Mouse (Mus musculus) hindbrain, embryonic 11.5 days (tissue): Measurements from ENCODE around the gene Prss16. TPM values are rescaled to one million over a fixed set of nuclear protein-coding genes. Genes with fewer than 3 reads are reported as not detected.
A peak's percentile ranks its signal among the peaks of the same experiment; 100 is the strongest.

Experiments
- ATAC-seq: fragments of 200-750 bp; cut with Nextera tagmentation; 2 replicates; pipeline ENCODE4 v1.8.0; 2017; ENCODE audit warnings: mild to moderate bottlenecking, moderate TSS enrichment, moderate library complexity; ENCODE audit not compliant: low FRiP score
- DNase-seq: peaks from one replicate; pipeline ENCODE4 v3.0.0-alpha.2; 2015; ENCODE audit warnings: low spot score
- H3K27ac ChIP-seq: fragments of 300-500 bp; sonication (generic); 2 replicates; pipeline ENCODE4 v1.5.1; 2014; ENCODE audit warnings: mild to moderate bottlenecking, low read depth, low read length
- H3K27me3 ChIP-seq: fragments of 300-500 bp; sonication (generic); 2 replicates; pipeline ENCODE4 v1.6.1; 2014; ENCODE audit warnings: mild to moderate bottlenecking, low read length, moderate library complexity, mixed read lengths; ENCODE audit not compliant: control insufficient read depth, insufficient read depth
- H3K36me3 ChIP-seq: fragments of 300-500 bp; sonication (generic); 2 replicates; pipeline ENCODE4 v1.6.1; 2014; ENCODE audit warnings: mild to moderate bottlenecking, low read length, moderate library complexity, mixed read lengths; ENCODE audit not compliant: control insufficient read depth, insufficient read depth
- H3K4me1 ChIP-seq: fragments of 300-500 bp; sonication (generic); replicated peaks from 2 replicates; pipeline ENCODE4 v1.6.1; 2014; ENCODE audit warnings: low read length, mixed read lengths; ENCODE audit not compliant: control insufficient read depth, insufficient read depth
- H3K4me2 ChIP-seq: fragments of 300-500 bp; sonication (generic); replicated peaks from 2 replicates; pipeline ENCODE4 v1.6.1; 2014; ENCODE audit warnings: mild to moderate bottlenecking, low read depth, low read length
- H3K4me3 ChIP-seq: fragments of 300-500 bp; sonication (generic); 2 replicates; pipeline ENCODE4 v1.5.1; 2014; ENCODE audit warnings: low read depth, low read length
- H3K9ac ChIP-seq: fragments of 300-500 bp; sonication (generic); 2 replicates; pipeline ENCODE4 v1.6.1; 2014; ENCODE audit warnings: low read depth, low read length
- H3K9me3 ChIP-seq: fragments of 300-500 bp; sonication (generic); 2 replicates; pipeline ENCODE4 v1.6.1; 2016; ENCODE audit warnings: low read length; ENCODE audit not compliant: control insufficient read depth
- WGBS: fragments of 180-500 bp; shearing (Covaris S2); extraction: QIAGEN DNeasy Blood & Tissue Kit; methylation state at CpG from one replicate; pipeline ENCODE4 v1.1.7; 2014; 5-methylcytosine and 5-hydroxymethylcytosine counted together
- polyA plus RNA-seq: library from polyadenylated mRNA; unstranded; fragments of >200 nt; fragmentation: Nextera tagmentation; extraction: Ambion mirVana; gene quantifications from 2 replicates; pipeline ENCODE4 v1.2.1, GENCODE M21; 2014

Prss16 gene
- polyA plus RNA-seq, 1 experiment from 2014 or later: 0.51 TPM

DNA sequence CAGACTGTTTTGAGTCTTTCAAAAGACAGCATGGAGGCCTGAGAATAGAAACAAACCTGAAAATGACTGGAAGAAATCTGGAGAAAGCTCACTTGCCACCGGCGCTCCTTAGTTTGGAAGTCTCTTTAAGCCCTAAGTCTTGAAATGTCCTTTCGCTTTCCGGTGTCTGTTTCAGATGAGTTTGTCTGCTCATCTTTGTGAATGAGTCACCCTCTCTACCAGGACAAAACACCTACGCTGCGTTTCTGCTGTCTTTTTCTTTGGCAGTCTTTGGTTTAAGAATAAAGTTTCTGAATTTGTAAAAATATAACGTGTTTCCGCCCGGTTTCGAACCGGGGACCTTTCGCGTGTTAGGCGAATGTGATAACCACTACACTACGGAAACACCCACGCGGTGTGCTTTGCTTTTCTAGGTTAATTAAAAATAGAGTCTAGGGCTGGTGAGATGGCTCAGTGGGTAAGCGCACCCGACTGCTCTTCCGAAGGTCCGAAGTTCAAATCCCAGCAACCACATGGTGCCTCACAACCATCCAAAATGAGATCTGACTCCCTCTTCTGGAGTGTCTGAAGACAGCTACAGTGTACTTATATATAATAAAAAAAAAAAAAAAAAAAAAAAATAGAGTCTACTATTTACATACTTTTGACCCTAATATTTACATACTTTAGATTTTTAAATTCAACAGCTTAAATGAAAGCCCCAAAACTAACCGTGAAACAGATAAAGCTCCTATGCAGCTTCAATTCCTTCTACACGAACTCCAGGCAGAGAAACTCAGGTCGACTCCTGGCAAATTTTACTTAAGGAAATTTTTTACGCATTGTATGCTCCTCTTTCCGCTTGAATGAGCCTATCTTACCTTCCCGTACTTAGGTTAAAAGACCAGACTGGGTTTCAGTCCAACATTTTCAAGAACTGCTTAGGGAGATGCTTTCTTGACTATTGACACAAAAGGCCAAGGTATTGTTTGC is 6.2 kb upstream of the Prss16 start:
- Histone ChIP-seq H3K9ac (no peak overlapping the region), H3K36me3 (no peaks in the 10 kb centered on the region), H3K27ac (no peak overlapping the region), H3K9me3 (no peaks in the 10 kb centered on the region), H3K4me3 (no peak overlapping the region), H3K4me1 (peaks cover 4% of the 10 kb centered on the region), H3K4me2 (no peak overlapping the region), H3K27me3 (peaks cover 55% of the 10 kb centered on the region)
- DNase-seq (peak; percentile 86), ATAC-seq (peak; percentile 70)
- 16% methylated on average over 27 of the region's 27 CpGs for WGBS

DNA sequence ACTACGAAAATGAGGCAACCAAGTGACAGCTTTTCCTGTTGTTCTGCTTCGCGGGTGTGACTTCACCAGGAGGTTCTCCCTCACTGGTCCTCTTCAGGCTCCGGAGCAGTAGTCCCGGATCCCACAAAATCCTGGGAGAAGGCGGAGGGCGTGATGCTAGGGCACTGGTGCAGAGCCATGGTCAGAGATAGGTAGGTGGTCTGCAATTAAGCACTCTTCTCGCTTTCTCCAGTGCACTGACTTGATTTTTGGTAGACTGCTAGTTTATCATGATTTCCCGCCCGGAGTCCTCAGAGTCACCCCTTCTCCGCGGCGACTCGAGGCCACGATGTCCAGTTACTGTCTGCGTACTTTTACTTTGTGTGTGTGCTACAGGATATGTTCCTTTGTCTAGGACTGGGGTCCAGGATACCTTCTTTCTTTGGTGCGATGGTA is 4.9 kb upstream of the Prss16 start:
- ATAC-seq (no peak), DNase-seq (peak; percentile 63)
- whole genome bisulfite sequencing: 12% methylated on average over 17 of the region's 17 CpGs
- H3K27me3 ChIP-seq: peaks cover 61% of the 10 kb centered on the region
- H3K4me1 ChIP-seq: peaks cover 4% of the 10 kb centered on the region
- no peaks in the 10 kb centered on the region for H3K9me3 ChIP-seq
- H3K4me2 ChIP-seq: no peak overlapping the region; the same call in 1 of the 2 replicates
- no peak overlapping the region for H3K9ac ChIP-seq
- H3K27ac ChIP-seq: no peak overlapping the region
- H3K4me3 ChIP-seq: no peak overlapping the region
- no peaks in the 10 kb centered on the region for H3K36me3 ChIP-seq

DNA sequence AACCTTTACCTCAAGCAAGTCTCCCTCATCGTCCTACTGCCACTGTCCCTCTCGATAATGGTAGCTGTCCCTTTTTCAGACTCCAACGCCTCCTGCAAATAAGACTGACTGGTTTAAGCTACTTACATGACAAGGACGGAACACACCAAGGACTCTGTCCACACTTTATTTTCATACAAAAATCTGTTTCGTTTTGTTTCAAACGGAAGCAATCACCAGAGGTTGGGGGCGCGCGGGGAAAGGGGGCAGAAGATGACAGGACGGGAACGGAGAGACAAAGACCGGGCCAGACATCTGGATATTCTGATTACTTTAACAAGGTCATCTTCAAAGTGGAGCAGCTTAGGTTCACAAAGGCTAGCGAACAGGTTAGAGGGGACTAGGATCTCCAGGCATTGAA is 4.2 kb upstream of the Prss16 start:
- Histone ChIP-seq H3K36me3 (no peaks in the 10 kb centered on the region), H3K27me3 (peaks cover 61% of the 10 kb centered on the region), H3K4me3 (no peak overlapping the region), H3K9ac (no peak overlapping the region), H3K27ac (no peak overlapping the region), H3K4me1 (peaks cover 4% of the 10 kb centered on the region), H3K4me2 (no peak overlapping the region), H3K9me3 (no peaks in the 10 kb centered on the region)
- no peak for DNase-seq
- no peak for ATAC-seq
- WGBS: 22% methylated on average over 13 of the region's 13 CpGs

DNA sequence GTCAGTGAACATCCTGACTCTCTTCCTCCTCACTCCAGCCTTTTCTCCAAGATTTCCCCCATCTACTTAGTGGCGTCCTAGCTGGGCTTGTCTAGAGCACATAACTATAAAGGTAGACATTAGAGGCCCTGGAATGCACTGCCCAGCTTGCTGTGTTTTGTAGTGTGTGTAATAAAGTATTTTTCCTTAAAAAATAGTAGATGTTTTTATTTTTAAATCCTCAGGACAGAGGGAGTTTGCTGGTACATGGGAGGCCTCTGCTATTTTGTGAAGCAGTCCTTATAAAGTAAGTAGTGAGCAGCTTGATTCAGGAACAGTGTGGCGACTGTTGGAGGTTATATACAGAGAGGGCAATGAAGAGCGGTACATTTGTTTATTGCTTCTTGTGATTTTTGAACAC is 835 bp downstream of the Prss16 start:
- Histone ChIP-seq H3K27ac (no peak overlapping the region), H3K36me3 (no peaks in the 10 kb centered on the region), H3K4me2 (no peak overlapping the region), H3K9me3 (no peaks in the 10 kb centered on the region), H3K4me3 (no peak overlapping the region), H3K9ac (no peak overlapping the region), H3K27me3 (peaks cover 88% of the 10 kb centered on the region), H3K4me1 (0 out of 2 replicates have a peak, but pooled peaks cover 2% of the 10 kb centered on the region)
- no peak for DNase-seq
- 76% methylated on average over 3 of the region's 3 CpGs for WGBS
- ATAC-seq: no peak

DNA sequence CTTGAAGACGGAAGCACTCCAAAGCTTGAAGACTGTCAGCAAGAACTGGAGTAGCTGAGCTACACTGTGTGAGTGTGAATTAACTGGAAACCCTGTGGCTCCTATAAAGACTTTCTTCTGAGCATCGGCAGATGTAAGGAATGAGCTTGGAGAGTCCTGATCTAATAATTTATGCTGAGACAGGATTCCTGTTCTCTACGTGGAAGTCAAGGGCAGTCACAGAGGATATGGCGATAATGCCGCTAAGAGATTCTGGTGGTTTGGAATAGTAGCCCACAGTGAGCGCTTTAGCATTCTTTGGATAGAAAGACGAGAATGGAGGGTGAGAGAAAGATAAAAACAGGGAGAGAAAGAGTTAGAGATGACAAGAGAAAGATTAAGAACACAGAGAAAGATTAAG is 1.7 kb downstream of the Prss16 start:
- Histone ChIP-seq H3K36me3 (no peaks in the 10 kb centered on the region), H3K4me1 (0 out of 2 replicates have a peak, but pooled peaks cover 2% of the 10 kb centered on the region), H3K4me3 (no peak overlapping the region), H3K27me3 (peaks cover 91% of the 10 kb centered on the region), H3K4me2 (no peak overlapping the region), H3K9me3 (no peaks in the 10 kb centered on the region), H3K27ac (no peak overlapping the region), H3K9ac (no peak overlapping the region)
- ATAC-seq (no peak), DNase-seq (no peak)
- 49% methylated on average over 7 of the region's 7 CpGs for WGBS

DNA sequence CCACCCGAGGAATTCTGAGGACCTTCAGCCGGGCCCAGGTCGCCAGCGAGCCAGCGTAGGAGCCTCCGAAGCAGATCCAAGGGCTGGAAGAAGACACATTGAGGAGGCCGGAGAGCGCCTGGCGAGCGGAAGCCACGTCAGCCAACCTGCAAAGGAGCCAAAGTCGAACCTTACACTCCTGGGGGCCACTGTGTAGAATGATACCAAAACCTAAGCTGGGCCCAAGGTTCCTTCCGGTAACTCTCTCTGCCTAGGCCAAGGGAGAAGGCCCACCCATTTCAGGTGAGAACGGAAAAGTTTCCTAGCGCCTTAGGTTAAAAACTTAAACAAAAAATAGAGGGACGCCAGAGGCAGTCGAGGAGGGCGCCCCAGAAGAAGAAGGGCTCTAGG is 2.4 kb downstream of the Prss16 start:
- Histone ChIP-seq H3K27ac (no peak overlapping the region), H3K9me3 (no peaks in the 10 kb centered on the region), H3K9ac (no peak overlapping the region), H3K36me3 (no peaks in the 10 kb centered on the region), H3K4me2 (peak overlapping the region; percentile 85), H3K4me3 (peak overlapping the region; percentile 46), H3K27me3 (peaks cover 92% of the 10 kb centered on the region), H3K4me1 (0 out of 2 replicates have a peak, but pooled peaks cover 2% of the 10 kb centered on the region)
- DNase-seq (no peak), ATAC-seq (no peak)
- WGBS: 2% methylated on average over 18 of the region's 18 CpGs

DNA sequence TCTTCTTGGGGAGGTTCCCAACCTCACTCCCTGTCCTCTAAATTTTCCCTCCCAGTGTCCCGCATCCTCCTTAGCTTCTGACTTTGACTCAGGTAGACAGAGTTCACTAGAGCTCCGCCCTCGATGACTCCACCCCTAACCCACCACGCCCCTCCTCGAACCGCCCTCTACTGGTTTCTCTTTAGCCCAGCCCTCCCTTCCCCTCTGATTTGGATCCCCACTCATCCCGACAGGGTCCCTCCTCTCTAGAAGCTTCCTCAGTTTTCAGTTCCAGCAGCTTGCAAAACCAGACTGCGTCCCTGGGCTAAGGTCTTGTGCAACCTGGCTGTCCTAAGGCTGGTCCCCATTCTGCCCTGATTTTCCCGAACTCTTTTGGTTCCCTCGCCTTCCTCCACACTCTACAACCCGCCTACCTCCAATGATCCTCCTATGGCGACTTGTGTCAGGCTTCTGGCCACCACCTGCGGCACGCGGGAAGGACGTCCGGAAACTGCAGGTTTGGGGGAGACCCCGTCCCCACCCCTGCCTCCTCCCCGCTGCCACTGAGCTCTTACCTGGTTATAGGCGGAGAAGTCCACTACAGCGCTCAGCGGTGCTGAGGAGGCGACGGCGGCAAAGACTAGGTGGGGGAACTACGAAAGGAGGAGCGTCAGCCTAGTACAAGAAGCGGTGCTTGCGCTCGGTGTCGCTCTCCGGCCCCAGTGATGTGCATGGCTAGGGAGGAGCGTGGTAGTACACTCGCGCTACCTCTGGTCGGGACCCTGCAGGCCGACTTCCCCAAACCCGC is 3.0 kb downstream of the Prss16 start:
- H3K4me1 ChIP-seq: 0 out of 2 replicates have a peak, but pooled peaks cover 2% of the 10 kb centered on the region
- no peak overlapping the region for H3K27ac ChIP-seq
- DNase-seq (peak; percentile 52), ATAC-seq (peak; percentile 91)
- no peaks in the 10 kb centered on the region for H3K9me3 ChIP-seq
- no peak overlapping the region for H3K9ac ChIP-seq
- H3K4me3 ChIP-seq: peak overlapping the region; percentile 46
- 1% methylated on average over 38 of the region's 38 CpGs for WGBS
- H3K36me3 ChIP-seq: no peaks in the 10 kb centered on the region
- H3K4me2 ChIP-seq: peak overlapping the region; percentile 85
- peaks cover 95% of the 10 kb centered on the region for H3K27me3 ChIP-seq

DNA sequence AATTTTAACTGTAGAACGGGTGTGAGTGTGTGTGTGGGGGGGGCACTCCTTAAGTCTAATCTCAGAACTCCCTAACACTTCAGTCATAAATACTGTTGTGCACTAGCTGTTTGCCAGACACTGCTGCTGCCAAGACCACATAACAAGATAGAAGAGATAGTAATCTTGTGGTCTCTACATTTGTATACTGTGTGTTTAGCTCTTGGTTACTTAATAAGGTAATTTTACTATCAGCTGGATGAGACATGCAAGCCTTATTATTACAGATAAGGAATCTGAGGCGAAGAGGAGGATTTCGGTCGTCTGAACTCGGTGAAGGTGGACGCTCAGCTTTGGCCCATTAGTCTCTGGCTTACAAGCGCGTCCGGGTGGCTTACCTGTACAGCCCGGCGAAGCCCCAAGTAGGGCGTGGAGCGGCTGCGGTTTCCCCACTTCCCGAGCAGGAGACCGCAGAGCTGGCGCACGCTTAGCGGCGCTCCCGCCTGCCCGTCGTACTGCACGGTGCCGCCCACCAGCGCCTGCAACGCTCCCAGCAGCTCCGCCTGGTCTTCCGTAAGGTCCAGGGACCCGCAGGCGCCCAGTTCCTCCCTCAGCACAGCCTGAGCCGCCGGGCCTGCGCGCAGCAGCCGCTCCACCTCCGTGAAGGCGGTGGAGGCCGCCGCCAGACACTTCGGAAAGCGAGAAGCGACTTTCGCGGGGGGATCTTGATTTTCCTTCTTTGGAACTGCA is 3.8 kb downstream of the Prss16 start:
- Histone ChIP-seq H3K27ac (no peak overlapping the region), H3K27me3 (peaks cover 99% of the 10 kb centered on the region), H3K9me3 (no peaks in the 10 kb centered on the region), H3K9ac (peak overlapping the region; percentile 31; the same call in 1 of the 2 replicates), H3K4me2 (peak overlapping the region; percentile 85), H3K36me3 (no peaks in the 10 kb centered on the region), H3K4me3 (peak overlapping the region; percentile 46), H3K4me1 (0 out of 2 replicates have a peak, but pooled peaks cover 2% of the 10 kb centered on the region)
- WGBS: 1% methylated on average over 44 of the region's 45 CpGs
- DNase-seq: peak; percentile 75
- peak; percentile 76 for ATAC-seq
